Mouse (Mus musculus) forelimb bud, embryonic 11.5 days (tissue): ENCODE results near the gene March4.

Experiments
- DNase-seq: peaks from one replicate; pipeline ENCODE4 v3.0.0-alpha.2; 2012; ENCODE audit warnings: low read depth, low spot score

Gene March4

DNA sequence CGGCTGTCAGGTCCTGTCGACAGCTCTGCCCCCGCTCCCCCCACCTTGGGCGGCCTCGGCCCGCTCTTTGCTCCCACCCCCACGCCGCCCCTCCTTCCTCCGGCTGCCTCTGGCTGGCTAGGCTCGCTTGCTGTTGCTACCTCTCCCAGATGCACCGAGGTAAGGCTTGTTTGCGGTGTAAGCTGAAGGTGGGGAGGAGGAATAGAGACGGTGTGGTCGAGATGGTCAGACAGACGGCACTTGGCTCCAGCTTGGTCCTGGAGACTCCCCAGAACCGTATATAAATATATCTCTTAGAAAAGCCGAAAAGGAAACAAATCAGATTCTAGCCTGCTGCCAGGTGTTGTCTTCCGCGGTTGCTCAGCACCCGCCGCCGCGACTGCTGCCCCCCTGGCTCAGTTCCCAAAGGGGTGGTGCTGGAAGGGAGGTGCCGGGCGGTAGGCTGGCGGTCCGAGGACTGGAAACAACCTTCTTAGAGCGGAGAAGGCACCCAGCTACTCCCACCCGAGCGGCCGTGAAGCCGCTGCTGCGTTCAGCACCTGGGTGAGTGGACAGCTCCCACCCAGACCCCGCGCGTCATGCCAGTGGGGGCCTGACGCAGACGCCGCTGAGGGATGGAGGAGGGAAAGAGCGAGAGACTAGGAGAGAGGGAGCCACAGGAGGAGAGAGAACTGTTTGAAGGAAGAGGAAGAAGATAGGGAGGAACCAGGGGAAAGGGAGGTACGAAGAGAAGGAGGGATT is at the start of gene March4:
March4 (minus strand) TSS at position 320 of the 741 bp plus-strand sequence.
- peak; percentile 85 for DNase-seq

DNA sequence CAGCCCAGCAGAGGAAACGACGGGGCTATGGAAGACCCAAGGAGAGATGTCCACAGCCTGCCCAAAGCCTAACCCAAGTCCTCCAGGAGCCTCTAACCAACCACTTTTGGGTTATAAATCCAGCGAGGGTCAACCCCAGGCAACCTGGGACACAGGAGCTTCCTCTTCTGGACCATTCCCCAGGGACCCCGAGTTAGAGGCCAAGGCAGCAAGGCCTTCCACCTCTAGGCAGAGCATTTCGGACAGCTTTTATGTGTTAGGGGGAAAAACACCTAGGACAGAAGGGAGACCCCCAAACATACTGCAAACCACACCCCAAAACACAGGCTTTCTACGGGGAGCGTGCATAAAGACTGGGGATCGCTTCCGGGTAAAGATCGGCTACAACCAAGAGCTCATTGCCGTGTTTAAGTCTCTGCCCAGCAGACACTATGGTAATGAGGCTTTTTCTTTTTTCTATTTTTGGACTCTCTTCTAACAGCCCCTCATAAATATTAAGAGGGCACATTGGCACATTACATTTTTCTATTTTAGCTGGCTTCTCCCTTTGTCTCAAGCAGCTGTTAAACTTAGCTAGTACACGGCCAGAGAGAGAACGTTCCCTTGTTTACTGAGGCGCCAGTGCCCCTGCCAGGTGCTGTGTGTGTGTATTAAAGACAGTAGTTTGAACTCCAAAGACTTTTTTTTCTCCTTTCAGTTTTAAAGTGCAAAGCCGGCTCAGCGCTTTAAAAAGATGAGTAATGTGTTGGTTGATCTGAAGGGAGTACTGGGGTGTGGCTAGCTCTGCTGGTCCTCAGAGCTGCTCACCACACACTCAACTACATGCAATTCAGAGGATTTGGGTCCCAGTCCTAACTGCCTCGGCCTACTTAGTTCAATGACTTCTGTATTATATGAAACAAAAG is 49.5 kb upstream of the March4 start:
- no peak for DNase-seq

DNA sequence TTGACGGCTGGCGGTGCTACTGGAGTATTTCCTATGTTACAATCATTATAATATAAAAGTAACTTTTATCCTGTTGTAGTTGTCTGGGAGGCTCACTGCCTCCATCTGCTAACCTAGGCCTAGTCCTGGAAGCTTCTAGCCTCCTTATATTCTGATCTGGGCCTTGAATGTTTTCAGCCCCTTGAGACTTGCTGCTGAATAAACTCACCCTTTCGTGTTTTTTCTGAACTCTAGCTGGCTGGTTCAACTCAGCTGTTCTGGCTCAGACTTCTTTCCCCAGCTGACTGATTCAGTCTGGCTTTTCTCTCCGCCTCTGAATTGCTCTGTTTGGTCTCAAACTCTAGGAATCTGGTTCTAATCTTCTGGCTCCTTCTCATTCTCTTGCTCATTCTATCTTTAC is 47.2 kb upstream of the March4 start:
- no peak for DNase-seq

DNA sequence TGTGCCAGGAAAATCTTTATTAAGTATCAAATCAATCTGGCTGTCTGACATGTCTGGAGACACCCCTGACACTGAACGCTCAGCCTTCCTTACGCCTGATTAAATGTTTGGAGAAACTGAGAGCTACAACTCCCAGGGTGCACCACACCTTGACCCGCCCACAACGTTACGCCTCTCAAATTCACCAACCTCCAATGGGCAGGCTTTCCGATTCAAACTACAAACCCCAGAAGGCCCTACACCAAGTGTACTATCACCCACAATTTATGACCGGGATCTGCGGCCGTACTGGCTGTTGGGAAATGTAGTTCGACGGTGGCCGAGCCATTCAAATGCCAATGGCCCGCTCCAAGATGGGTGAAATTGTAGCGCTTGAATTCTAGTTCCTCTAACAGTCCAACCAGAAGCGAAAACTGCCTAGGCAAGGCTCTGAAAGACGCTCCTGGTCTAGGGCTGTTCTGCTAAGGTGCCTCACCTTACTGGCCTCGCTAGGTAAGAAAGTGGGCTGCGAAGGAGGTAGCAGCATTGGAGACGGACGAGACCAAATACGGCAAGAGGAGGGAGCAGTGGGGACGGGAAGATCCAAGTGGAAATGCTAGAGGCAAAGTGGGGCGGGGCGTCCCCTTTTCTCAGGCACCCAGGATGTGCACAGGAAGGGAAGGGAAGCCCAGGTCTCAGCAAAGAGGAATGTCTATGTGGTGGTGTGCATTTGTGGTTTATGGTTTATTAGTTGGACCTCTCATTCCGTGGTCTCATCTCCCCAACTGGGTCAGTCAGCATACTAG is 46.4 kb upstream of the March4 start, which contains the start of gene Smarcal1:
Smarcal1 (plus strand) TSS at position 305 of the 785 bp plus-strand sequence.
- DNase-seq = peak; percentile 96

DNA sequence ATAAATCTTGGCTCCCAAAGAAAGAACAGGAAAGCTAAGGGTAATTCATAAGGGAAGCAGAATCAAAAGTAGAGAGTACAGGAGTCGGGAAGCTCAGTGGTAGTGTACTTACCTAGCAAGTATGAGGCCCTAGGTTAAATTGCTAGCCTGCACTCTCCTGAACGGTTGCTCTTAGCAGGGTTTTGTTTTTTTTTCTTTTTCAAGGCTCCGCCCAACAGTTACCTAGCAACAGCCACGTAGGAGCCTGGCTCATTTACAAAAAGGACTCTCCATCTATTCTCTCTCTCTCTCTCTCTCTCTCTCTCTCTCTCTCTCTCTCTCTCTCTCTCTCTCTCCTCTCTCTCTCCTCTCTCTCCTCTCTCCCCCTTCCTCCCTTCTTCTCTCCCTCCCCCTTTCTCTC is 42.1 kb upstream of the March4 start:
- peak; percentile 25 for DNase-seq

DNA sequence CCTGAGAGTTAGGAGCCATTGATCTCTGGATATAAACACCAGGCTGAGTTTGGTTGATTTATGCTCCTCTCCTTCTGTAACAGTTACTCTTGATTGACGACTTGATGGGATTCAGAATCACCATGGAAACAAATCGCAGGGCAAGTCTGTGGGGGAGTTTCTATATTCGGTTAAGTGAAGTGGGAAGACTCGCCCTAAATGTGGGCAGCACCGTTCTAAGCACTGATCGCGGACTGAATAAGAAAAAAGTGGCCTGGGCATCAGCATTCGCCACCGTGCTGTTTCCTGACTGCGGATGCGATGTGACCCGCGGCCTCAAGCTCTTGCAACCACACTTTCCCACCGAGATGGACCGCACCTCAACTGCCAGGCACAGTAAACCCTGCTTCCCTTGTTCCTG is 41.6 kb upstream of the March4 start:
- no peak for DNase-seq

DNA sequence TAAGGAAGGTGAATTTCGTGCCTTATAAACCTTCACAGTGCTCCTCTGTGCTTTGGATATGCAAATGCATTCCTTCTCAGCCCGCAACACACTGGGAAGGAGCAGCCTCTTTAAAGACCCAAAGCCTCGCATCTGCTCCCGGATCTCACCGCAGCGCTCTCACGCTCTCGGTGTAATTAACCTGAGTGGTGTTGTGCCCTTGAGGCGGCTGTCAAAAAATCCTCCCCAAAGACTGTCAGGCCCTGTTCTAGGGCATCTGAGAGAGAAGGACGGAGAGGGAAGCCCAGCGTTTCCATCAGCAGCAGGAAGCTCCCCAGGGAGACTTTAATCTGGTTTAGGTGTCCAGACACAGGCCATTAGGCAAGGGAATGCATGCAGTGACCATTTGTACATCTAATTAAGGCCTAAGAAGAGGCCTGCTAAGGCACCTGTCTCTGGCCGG is 40.8 kb upstream of the March4 start:
- peak; percentile 32 for DNase-seq

DNA sequence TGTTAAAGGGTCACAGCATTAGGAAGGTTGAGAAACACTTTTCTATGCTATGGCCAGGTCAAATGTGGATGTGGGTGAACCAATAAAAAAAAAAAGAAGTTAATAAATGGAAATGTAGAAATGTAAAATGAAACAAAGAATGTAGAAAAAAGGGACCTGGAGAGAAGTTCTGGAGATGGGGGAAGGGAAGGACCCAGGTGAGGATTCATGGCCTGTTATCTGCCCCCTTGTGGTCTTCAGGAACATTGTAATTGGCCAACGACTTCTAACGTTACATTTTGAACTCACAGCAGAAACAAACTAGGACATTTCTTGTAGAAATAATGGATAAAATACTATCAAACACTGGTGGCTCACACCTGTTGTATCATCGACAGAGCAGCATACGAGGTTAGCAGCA is 38.4 kb upstream of the March4 start:
- DNase-seq = no peak

DNA sequence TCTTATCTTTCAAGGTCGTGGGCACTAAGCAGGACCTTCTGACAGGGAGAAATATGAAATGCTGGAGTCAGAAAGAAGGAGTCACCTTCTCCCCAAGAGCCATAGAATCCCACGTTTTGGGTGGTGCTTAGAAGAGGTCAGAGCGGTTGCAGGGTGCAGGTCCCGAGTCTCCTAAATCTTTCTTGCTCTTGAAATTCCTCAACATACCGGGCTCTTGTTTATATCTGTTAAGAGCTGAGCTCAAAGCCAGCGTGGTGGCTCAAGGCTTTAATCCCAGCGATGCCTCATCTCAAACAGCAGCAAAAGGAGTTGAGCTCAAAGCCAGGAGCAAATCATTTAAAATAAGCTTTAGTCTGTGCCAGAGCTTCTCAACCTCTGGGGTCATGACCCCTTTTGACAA is 37.9 kb upstream of the March4 start:
- DNase-seq = no peak

DNA sequence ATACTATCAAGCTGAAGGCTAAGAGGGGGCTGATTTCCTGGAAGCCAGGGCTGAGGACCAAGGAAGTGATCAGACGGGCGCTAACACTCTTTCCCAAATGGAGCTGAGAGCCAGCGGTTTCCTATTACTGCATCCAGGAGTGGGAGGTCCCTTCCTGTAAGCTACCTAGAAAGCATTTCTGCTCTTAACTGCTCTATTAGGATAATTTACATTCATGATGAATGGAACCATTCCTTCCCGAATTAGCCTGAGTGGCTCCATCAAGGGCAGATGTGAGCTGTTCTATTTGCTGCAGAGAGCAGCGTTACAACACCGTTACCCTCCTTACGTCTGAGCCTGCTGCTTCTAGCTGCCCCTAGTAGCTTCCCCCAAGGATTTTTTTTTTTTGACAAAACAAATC is 37.3 kb upstream of the March4 start:
- DNase-seq = no peak

DNA sequence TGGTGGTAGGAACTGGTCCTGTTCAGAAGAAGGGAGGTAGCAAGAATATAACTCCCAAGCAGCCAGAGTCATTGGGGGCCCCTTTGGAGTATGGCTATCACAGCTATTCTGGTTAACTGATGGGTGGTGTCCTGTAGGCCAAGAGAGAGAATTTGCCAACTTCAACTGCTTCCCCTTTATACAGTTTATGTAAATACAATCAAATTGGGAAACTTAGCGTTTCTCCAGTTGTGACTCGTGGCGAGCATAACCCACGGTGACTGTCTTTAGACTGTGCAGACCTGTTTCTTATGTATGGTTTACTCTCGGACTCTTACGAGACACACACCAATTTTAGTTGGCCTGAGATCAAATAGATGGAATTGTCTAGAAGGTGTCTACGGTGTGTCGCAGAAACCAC is 32.0 kb upstream of the March4 start:
- DNase-seq = no peak

DNA sequence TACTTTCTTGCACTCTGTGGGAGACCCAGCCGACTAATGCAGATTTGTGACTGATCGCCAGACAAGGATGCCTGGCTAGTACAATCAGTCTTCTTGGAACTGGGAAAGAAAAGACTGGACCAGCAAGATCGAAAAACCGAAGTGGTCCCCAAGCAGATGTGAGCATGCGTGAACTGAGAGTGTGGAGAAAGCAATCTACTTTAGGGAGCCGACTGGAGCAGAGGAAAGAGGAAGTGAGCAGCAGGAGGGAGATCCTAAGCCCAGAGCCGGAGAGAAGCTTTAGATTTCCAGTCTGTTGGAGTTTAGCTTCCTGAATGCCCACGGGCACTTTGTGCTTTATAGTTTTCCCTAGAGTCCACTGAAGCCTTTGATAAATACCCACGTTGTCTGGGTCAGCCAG is 30.3 kb upstream of the March4 start:
- no peak for DNase-seq

DNA sequence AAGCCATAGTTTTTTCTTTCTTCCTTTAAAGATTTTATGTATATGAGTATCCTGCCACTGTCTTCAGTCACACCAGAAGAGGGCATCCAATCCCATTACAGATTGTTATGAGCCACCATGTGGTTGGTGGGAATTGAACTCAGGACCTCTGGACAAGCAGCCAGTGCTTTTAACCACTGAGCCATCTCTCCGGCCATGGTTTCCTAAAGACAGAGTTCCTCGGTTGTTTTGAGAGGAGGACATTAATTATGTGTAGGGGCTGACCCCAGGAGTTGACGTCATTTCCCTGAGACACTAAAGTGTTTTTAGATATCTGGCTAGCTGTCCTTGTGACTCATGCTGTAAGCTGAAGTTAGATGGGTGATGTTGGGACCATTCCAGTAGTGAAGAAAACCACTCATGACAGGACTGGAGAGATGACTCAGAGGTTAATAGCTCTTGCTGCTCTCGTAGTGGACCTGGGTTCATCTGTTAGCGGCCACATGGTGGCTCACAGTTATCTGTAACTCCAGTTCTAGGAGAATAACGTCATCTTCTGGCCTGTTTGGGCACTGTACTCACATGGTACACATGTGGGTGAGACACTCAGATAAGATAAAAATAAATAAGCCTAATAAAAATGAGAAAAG is 27.7 kb upstream of the March4 start:
- DNase-seq = no peak

DNA sequence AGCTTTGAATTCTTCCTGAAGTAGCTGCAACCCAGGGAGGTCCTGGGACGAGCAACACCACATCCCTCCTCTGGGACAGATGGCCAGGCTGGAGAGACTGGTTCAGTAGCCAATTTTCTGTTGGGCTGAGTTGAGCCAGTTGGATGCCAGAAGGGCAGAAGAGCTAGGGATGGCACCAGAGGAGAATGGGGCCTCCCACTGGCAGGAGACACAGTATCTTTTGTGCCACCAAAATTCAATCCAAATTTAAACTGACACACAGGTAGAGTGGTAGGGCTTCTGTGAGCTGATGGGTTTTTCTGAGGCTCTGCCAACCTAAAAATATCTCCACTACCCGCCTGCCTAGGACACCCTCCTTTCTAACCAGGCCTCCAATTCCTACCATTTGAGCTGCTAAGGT is 21.9 kb upstream of the March4 start:
- no peak for DNase-seq

DNA sequence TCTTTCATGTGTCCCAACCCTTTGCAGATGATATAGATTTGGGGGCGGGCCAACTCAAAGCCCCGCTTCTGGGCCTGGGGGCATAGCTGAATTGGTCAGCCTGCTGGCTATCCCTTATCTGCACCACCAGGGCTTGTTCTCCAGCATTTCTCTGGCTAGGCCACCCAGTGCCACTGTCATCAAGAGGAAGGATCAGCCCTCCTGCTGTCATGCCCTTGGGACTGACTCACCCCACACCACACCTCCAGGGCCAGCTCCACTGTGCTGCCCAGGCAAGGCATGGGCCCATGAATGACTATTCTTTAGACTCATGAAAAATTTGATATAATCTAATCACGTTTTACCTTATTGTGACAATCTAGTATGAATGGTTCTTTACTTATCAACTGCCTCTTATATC is 19.7 kb upstream of the March4 start:
- DNase-seq = no peak

DNA sequence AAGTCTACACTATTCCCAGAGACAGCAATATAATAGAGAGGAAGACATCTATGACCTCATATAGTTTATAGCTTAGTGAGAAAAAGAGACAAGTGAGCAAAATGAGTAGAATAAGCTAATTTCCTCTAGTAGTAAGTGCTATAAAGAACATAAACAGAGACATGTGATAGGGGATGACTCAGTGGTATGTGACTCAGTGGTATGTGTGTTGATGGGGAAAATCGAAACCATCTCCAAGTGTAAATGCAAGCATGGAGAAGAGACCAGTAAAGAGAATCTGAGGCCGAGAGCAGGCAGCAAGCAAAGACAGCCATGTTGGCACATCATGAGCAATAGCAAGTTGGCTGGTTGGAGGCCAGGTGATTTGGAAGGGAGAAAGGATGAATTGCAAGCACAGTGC is 13.6 kb upstream of the March4 start:
- no peak for DNase-seq

DNA sequence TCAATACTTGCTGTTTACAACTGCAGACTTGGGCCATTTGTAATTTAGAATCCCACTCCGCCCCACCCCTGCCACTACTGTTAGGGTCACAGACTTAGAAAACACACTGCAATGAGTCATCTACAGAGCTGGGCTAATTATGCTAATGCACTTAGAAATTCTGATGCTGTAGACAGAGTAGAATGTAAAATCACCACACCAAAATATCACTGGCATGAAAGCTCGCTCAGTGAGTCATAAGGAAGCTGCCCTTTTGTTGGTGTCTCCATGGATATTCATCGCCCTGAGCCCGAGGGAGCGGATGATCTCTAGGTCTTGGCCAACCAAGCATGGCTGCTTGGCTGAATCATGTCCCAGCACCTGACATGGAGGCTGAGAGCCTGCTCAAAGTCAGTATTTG is 1.5 kb upstream of the March4 start:
- DNase-seq = no peak

DNA sequence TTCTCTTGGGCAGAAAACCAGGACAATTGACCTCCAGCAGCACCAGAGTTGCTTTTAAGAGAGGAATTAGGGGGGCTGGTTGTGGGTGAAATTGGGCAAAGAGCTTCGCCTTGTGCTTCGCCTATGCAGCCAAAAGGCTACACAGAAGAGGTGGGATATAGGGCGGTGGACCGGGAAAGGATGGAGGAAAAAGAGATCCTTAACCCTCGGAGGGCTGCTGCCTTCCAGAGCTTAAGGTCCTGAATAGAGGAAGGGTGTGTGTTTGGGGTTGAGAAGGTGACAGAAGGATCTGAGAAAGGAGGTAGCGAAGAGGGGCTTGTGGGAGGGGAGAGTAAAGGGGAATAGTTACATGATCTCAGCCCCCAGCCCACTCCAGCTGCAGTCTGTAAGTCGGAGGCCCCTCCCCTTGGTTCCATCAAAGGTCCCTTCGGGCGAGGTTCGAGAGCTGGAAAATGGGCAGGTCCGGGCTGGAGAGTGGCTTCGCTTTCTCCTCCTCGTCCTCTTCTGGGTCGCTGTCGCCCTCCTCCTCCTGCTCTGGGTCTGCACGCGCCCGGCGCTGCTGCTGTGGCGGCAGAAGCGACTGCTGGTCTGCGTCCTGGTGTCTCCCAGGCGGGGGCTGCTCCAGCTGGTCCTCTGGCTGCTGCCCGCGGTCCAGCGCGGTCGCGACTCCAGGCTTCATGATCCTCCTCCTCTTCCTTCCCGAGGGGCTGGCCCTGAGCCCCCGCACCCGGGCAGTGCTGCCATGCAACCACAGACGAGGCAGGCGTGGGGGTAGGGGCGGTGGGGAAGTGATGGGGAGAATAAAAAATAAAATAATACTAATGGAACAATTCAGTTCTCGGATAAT is 782 bp downstream of the March4 start:
- no peak for DNase-seq

DNA sequence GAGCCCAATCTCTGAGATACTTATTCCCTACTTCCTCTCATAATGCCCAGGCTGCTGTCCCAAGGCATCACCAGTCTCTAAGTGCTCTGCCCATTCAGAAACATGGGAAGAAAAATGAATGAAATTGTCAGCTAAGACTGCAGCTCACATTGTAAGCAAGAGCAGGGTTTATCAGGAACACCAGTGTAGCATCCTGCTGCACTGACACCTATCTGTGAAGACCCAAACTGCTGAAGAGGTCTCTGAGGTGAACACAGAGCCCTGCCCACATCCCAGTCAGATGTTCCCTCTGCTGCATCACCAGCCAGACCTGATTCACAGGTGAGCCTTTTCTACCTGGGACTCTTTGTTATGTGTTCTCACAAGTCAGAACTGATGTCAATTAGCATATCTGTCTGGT is 3.3 kb downstream of the March4 start:
- DNase-seq = no peak

DNA sequence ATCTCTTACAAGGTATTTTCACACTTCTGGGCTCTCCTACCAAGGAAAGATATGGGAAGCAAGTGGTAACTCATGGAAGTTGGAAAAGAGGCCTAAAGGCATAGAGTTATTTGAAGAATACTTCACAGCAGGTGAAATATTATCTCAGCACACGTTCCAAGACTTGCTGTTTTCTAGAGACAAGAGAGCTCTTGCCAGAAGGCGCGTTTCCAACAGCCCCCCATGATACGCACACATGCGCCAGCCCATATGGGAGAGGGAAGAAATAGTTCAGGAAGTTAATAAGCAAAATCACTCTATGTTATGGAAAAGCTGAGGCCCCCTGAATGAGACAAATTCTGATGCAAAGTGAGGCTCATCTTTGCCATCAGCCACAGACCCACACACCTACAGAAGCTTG is 3.8 kb downstream of the March4 start:
- DNase-seq = no peak
